Comparison of ENCODE assay signal across 10 mouse cellular contexts in genomic region chr7:136047364-136047945, GRCm38 (mm10).
DNase-seq lines count a peak whose midpoint lies in the region; ATAC-seq and TF ChIP-seq lines count a peak whose summit lies in the region.
"Had no signal": no experiment of that assay in that cellular context is flagged by ENCODE, and none has a peak within 500 bp of the region (broad histone marks: within the 10 kb centered on the region; RNA-seq: fewer than 3 reads in every experiment).

No protein-coding gene starts in this region.

- no peaks in the 10 kb centered on the region for H3K27me3 ChIP-seq in heart, embryonic 14.5 days (ENCODE audit: control insufficient read depth, insufficient read depth, low read length)
- H3K27me3 ChIP-seq in hindbrain, embryonic 14.5 days (ENCODE audit: control insufficient read depth, insufficient read depth, low read length) = no peaks in the 10 kb centered on the region
- peaks cover 4% of the 10 kb centered on the region; the same call in 1 of the 2 replicates for H3K27me3 ChIP-seq in midbrain, embryonic 15.5 days (replicated peaks)

- no peak for TF ChIP-seq CTCF in cortical plate, adult 2 months (IDR thresholded peaks at IDR 0.05; ENCODE audit: extremely low read depth, insufficient read depth, low read length)

- H3K9ac ChIP-seq in heart, embryonic 14.5 days (ENCODE audit: low read length) = peak overlapping the region; percentile 52
- no peak overlapping the region for H3K9ac ChIP-seq in hindbrain, embryonic 14.5 days
- no peak overlapping the region for H3K9ac ChIP-seq in midbrain, embryonic 15.5 days

- no peak overlapping the region for H3K4me3 ChIP-seq in heart, embryonic 14.5 days (ENCODE audit: control insufficient read depth in 1 of 2, insufficient read depth in 1 of 2, low read depth in 1 of 2, low read length in 2 of 2)
- no peak overlapping the region for H3K4me3 ChIP-seq in cortical plate, adult 2 months (ENCODE audit: insufficient read depth, low read length)
- H3K4me3 ChIP-seq in hindbrain, embryonic 14.5 days (replicated peaks; ENCODE audit: low read length) = no peak overlapping the region
- no peak overlapping the region for H3K4me3 ChIP-seq in midbrain, embryonic 15.5 days

- H3K27ac ChIP-seq in heart, embryonic 14.5 days (replicated peaks in 1 of 2; ENCODE audit: control insufficient read depth in 1 of 2, insufficient read depth in 1 of 2, low read depth in 2 of 2, low read length in 2 of 2) = peak overlapping the region; percentile 70 to 90
- H3K27ac ChIP-seq in cortical plate, adult 2 months (ENCODE audit: insufficient read depth, low read length) = peak overlapping the region; percentile 60; the same call in 1 of the 2 replicates
- peak overlapping the region; percentile 86 for H3K27ac ChIP-seq in hindbrain, embryonic 14.5 days
- peak overlapping the region; percentile 54 for H3K27ac ChIP-seq in midbrain, embryonic 15.5 days

- H3K4me1 ChIP-seq in heart, embryonic 14.5 days (ENCODE audit: control insufficient read depth in 2 of 2, insufficient read depth in 2 of 2, low read length in 2 of 2) = peaks cover 32 to 52% of the 10 kb centered on the region in 2 experiments
- peaks cover 5% of the 10 kb centered on the region for H3K4me1 ChIP-seq in cortical plate, adult 2 months (ENCODE audit: control insufficient read depth, insufficient read depth, low read length)
- H3K4me1 ChIP-seq in hindbrain, embryonic 14.5 days (replicated peaks; ENCODE audit: control insufficient read depth, insufficient read depth, low read length) = peaks cover 35% of the 10 kb centered on the region
- peaks cover 33% of the 10 kb centered on the region for H3K4me1 ChIP-seq in midbrain, embryonic 15.5 days

- intact Hi-C loops in heart, postnatal 10 days (cut with DNase I) = loop anchor here (2.0 to 5.0 kb wide), 3 partner anchors 41 to 255 kb away; no protein-coding TSS in a partner anchor

- H3K4me2 ChIP-seq in heart, embryonic 14.5 days (ENCODE audit: low read length) = peak overlapping the region; percentile 39
- 0 out of 2 replicates have a peak overlapping the region, but pooled peaks have one; percentile 13 for H3K4me2 ChIP-seq in hindbrain, embryonic 14.5 days (replicated peaks)
- no peak overlapping the region for H3K4me2 ChIP-seq in midbrain, embryonic 15.5 days
- H3K4me2 ChIP-seq: liver, embryonic 11.5 days had no signal

- TF ChIP-seq POLR2A in cortical plate, adult 2 months (IDR thresholded peaks at IDR 0.05; ENCODE audit: extremely low read depth, insufficient read depth, low read length) = no peak

- no peak for DNase-seq in heart, postnatal 10 days
- peak; percentile 47 for DNase-seq in hindbrain, embryonic 14.5 days (ENCODE audit: low spot score)
- no peak for DNase-seq in thymus, postnatal 4 days
- DNase-seq in frontal cortex, postnatal 36 days (ENCODE audit: low spot score in 2 of 2) = no peak
- no peak for DNase-seq in spleen, postnatal 14 days (ENCODE audit: low spot score in 2 of 2)

- 62% methylated on average over 7 of the region's 7 CpGs for whole genome bisulfite sequencing in heart, embryonic 14.5 days
- WGBS in hindbrain, embryonic 14.5 days = 9% methylated on average over 7 of the region's 7 CpGs
- 10% methylated on average over 7 of the region's 7 CpGs for WGBS in midbrain, embryonic 15.5 days

- ATAC-seq in heart, embryonic 14.5 days (ENCODE audit: insufficient number of reproducible peaks, insufficient read depth, low FRiP score, low read depth) = no peak
- peak; percentile 49; the same call in 1 of the 2 replicates for ATAC-seq in hindbrain, embryonic 14.5 days (ENCODE audit: low FRiP score)
- ATAC-seq in midbrain, embryonic 15.5 days (replicated peaks) = peak; percentile 56; the same call in 1 of the 2 replicates
- ATAC-seq: activated CD4-positive, CD25-positive, alpha-beta regulatory T cell, adult 4 months had no signal

- H3K36me3 ChIP-seq in heart, embryonic 14.5 days (ENCODE audit: control insufficient read depth, insufficient read depth, low read length) = no peaks in the 10 kb centered on the region
- H3K36me3 ChIP-seq in hindbrain, embryonic 14.5 days (replicated peaks; ENCODE audit: control insufficient read depth, insufficient read depth) = no peaks in the 10 kb centered on the region
- H3K36me3 ChIP-seq in midbrain, embryonic 15.5 days (replicated peaks) = no peaks in the 10 kb centered on the region

- no peaks in the 10 kb centered on the region for H3K9me3 ChIP-seq in heart, embryonic 14.5 days (ENCODE audit: control insufficient read depth, low read length)
- H3K9me3 ChIP-seq in hindbrain, embryonic 14.5 days (ENCODE audit: control insufficient read depth, low read length) = no peaks in the 10 kb centered on the region
- H3K9me3 ChIP-seq in midbrain, embryonic 15.5 days = no peaks in the 10 kb centered on the region
